Mouse (Mus musculus) liver, embryonic 14.5 days (tissue): ENCODE data around the gene Olfr518. TPM values are rescaled to one million over a fixed set of nuclear protein-coding genes. Genes with fewer than 3 reads are reported as not detected.

Experiments
- ATAC-seq: fragments of 200-750 bp; cut with Nextera tagmentation; 2 replicates; pipeline ENCODE4 v1.8.0; 2017; ENCODE audit warnings: moderate number of reproducible peaks, mild to moderate bottlenecking, moderate library complexity; ENCODE audit not compliant: insufficient read depth
- DNase-seq, 3 experiments: peaks; one replicate each; pipeline ENCODE4 v3.0.0-alpha.2; 2012 to 2013; ENCODE audit warnings: low read depth in 3 of 3, low spot score in 3 of 3
- H3K27ac ChIP-seq: fragments of 300-500 bp; sonication (generic); 2 replicates; pipeline ENCODE4 v1.5.1; 2014; ENCODE audit warnings: moderate library complexity, mild to moderate bottlenecking, control low read depth, inconsistent platforms
- H3K27me3 ChIP-seq: fragments of 300-500 bp; sonication (generic); 2 replicates; pipeline ENCODE4 v1.6.1; 2014; ENCODE audit warnings: mild to moderate bottlenecking, low read length, moderate library complexity; ENCODE audit not compliant: control insufficient read depth, insufficient read depth
- H3K36me3 ChIP-seq: fragments of 300-500 bp; sonication (generic); replicated peaks from 2 replicates; pipeline ENCODE4 v1.6.1; 2014; ENCODE audit warnings: low read depth; ENCODE audit not compliant: control insufficient read depth, insufficient read depth
- H3K4me1 ChIP-seq, 2 experiments: fragments of 200-500 bp in 1 of 2; fragments of 300-500 bp in 1 of 2; sonication (generic) in 1 of 2; replicated peaks; 2 replicates each; pipeline ENCODE4 v1.6.1; 2012 to 2014; ENCODE audit warnings: antibody characterized with exemption in 1 of 2, inconsistent platforms in 1 of 2, low read length in 1 of 2; ENCODE audit not compliant: control insufficient read depth in 2 of 2, insufficient read depth in 2 of 2
- H3K4me2 ChIP-seq: fragments of 300-500 bp; sonication (generic); 2 replicates; pipeline ENCODE4 v1.6.1; 2014; ENCODE audit warnings: low read depth, mild to moderate bottlenecking, control low read depth, moderate library complexity
- H3K4me3 ChIP-seq, 2 experiments: fragments of 200-500 bp in 1 of 2; fragments of 300-500 bp in 1 of 2; sonication (generic) in 1 of 2; 2 replicates each; pipeline ENCODE4 v1.5.1; 2012 to 2014; ENCODE audit warnings: low read depth in 2 of 2, low read length in 2 of 2, mild to moderate bottlenecking in 2 of 2, control low read depth in 1 of 2, inconsistent platforms in 1 of 2, moderate library complexity in 1 of 2; ENCODE audit not compliant: insufficient read depth in 1 of 2
- H3K9ac ChIP-seq: fragments of 300-500 bp; sonication (generic); replicated peaks from 2 replicates; pipeline ENCODE4 v1.6.1; 2014; ENCODE audit warnings: mild to moderate bottlenecking, control low read depth, moderate library complexity
- H3K9me3 ChIP-seq: fragments of 300-500 bp; sonication (generic); 2 replicates; pipeline ENCODE4 v1.6.1; 2016; ENCODE audit warnings: low read length, mixed read lengths; ENCODE audit not compliant: control insufficient read depth
- CTCF ChIP-seq: IDR thresholded peaks from 2 replicates; pipeline ENCODE4 v1.5.1; 2016; ENCODE audit warnings: antibody characterized with exemption, low read depth, control low read depth
- EP300 ChIP-seq: IDR thresholded peaks from 2 replicates; pipeline ENCODE4 v1.6.1; 2016; ENCODE audit warnings: antibody characterized with exemption, low read depth
- WGBS: fragments of 180-500 bp; shearing (Covaris S2); extraction: QIAGEN DNeasy Blood & Tissue Kit; methylation state at CpG from one replicate; pipeline ENCODE4 v1.1.7; 2014; ENCODE audit not compliant: insufficient replicate concordance; 5-methylcytosine and 5-hydroxymethylcytosine counted together
- polyA plus RNA-seq, 2 experiments: library from polyadenylated mRNA; depleted of rRNA in 1 of 2; stranded (reverse) in 1 of 2; unstranded in 1 of 2; fragments of >200 nt; fragmentation: Nextera tagmentation in 1 of 2; extraction: Ambion mirVana in 1 of 2; gene quantifications; 2 replicates each; pipeline versions ENCODE4 v1.2.1 to v1.2.3; 2012 to 2014

Gene Olfr518
- polyA plus RNA-seq, 2 experiments: not detected

DNA sequence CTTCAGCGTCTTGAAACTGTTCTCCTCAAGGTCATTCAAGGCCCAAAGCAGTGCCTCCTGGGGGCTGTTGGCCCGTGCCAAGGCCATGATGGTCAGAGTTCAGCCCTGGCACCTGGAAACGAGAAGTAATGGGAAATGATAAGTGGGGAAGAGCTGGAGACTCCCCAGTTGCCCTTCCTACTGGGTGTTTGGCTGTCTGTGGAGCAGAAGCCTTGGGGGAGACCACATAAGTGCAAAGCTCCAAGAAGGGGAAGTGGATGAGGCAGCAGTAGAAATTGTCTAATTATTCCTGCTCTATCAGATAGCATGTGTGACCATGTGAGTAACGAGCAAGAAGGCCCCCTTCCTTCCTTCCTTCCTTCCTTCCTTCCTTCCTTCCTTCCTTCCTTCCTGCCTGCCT lies 42.2 kb upstream of the Olfr518 start:
- H3K4me2 ChIP-seq: no peak overlapping the region
- no peak for DNase-seq
- H3K9ac ChIP-seq: no peak overlapping the region
- 39% methylated on average over 4 of the region's 4 CpGs for WGBS
- ATAC-seq: no peak
- no peaks in the 10 kb centered on the region for H3K27me3 ChIP-seq
- no peak overlapping the region for H3K27ac ChIP-seq
- TF ChIP-seq EP300 (no peak), CTCF (no peak)
- no peak overlapping the region for H3K4me3 ChIP-seq
- H3K9me3 ChIP-seq: no peaks in the 10 kb centered on the region
- no peaks in the 10 kb centered on the region for H3K36me3 ChIP-seq
- H3K4me1 ChIP-seq: no peaks in the 10 kb centered on the region

DNA sequence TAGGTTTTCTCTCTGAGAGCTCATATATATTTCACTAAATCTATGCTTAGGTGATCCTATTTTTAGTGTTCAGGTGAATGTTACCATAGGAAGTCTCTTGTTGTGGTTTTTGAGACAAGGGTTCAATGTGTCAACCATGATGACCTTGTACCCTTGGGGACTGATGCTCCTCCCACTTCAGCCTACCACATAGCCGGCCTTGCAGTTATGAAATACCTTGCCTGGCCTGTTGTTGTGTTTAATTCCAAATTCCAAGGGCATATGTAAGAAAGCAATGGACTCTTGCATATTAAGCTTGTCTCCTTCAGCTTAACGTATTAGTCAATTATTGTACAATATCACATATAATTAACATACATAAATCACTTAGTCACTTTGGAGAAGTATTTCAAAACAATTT lies 19.2 kb upstream of the Olfr518 start:
- ATAC-seq (no peak), DNase-seq (no peak)
- Histone ChIP-seq H3K4me3 (no peak overlapping the region), H3K27me3 (no peaks in the 10 kb centered on the region), H3K9me3 (no peaks in the 10 kb centered on the region), H3K36me3 (no peaks in the 10 kb centered on the region), H3K4me2 (no peak overlapping the region), H3K4me1 (no peaks in the 10 kb centered on the region), H3K27ac (no peak overlapping the region), H3K9ac (no peak overlapping the region)
- WGBS: 47% methylated on average over 2 of the region's 2 CpGs
- TF ChIP-seq CTCF (no peak), EP300 (no peak)

DNA sequence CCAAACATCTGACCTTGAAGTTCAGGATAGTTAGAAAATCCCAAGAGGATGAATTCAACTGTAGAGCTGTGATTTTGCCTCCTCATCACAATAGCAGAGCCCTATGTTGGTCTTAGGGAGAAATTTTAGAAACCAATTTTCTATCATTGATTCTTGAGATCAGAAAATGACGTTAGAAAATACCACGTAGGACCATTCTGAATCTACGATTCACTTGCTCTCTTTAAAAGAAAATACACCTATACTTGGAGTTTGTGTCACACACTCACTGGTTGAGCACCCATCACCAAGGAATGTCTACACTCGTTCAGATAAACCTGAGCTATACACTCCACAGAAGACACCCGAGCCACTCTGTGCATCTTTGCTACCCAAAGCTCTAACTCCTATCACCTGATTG lies 9.5 kb upstream of the Olfr518 start, which contains the start of gene Olfr519:
TSS of gene Olfr519 (minus strand) at position 101 of the 400 bp plus-strand sequence.
- H3K4me1 ChIP-seq: no peaks in the 10 kb centered on the region
- 58% methylated on average over 5 of the region's 5 CpGs for WGBS
- ATAC-seq: no peak
- no peaks in the 10 kb centered on the region for H3K9me3 ChIP-seq
- no peaks in the 10 kb centered on the region for H3K27me3 ChIP-seq
- H3K4me3 ChIP-seq: no peak within 1 kb of the TSS
- TF ChIP-seq EP300 (no peak), CTCF (no peak)
- DNase-seq: no peak
- H3K27ac ChIP-seq: no peak within 1 kb of the TSS
- no peak within 1 kb of the TSS for H3K4me2 ChIP-seq
- no peaks in the 10 kb centered on the region for H3K36me3 ChIP-seq
- H3K9ac ChIP-seq: no peak within 1 kb of the TSS

DNA sequence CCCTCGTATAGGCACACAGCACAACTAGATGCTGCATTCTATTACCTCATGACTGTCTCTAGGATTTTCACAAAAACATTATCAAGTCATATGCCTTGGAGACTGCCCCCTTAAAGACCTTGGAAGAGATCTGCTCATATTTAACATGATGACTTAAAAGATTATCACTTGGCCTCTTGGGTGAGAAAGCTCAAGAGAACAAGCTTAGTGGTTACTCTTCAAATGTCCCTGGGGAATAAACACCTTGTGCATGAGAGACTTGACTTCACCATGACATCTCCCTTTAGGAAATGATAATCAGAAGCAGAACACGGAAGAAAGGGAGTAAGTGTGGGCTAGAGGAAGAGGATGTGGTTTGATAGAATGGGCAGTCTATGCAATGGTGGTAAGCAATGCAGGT lies 12.5 kb downstream of the Olfr518 start, which contains the start of gene Olfr517:
TSS of gene Olfr517 (minus strand) at position 101 of the 400 bp plus-strand sequence.
- H3K4me3 ChIP-seq: no peak within 1 kb of the TSS
- no peak within 1 kb of the TSS for H3K27ac ChIP-seq
- TF ChIP-seq EP300 (no peak), CTCF (no peak)
- H3K36me3 ChIP-seq: no peaks in the 10 kb centered on the region
- H3K27me3 ChIP-seq: no peaks in the 10 kb centered on the region
- DNase-seq (no peak), ATAC-seq (no peak)
- WGBS: 34% methylated on average over 2 of the region's 2 CpGs
- no peak within 1 kb of the TSS for H3K9ac ChIP-seq
- H3K9me3 ChIP-seq: no peaks in the 10 kb centered on the region
- H3K4me2 ChIP-seq: no peak within 1 kb of the TSS
- H3K4me1 ChIP-seq: no peaks in the 10 kb centered on the region

DNA sequence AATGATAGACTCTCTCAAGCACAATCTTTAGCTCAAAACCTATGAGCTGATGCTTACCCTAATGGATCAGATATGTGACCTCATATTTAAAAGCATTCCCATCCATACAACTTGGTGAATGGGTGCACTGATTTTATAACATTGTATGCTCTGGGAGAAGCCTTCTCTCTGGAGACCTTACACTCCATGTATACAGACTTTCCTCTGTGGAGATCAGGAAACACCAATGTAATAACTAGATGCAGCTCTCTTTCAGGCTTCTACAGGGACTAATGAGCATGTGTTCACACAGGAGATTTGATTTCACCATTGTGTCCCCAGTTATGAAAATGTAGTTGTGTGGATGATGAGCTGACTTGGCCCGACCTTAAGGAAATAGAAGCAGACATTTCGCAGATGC lies 34.4 kb downstream of the Olfr518 start, which contains the start of gene Olfr516:
TSS of gene Olfr516 (minus strand) at position 101 of the 400 bp plus-strand sequence.
- DNase-seq (no peak), ATAC-seq (no peak)
- 76% methylated on average over 2 of the region's 2 CpGs for WGBS
- TF ChIP-seq CTCF (no peak), EP300 (no peak)
- H3K9ac ChIP-seq: no peak within 1 kb of the TSS
- no peak within 1 kb of the TSS for H3K27ac ChIP-seq
- H3K27me3 ChIP-seq: no peaks in the 10 kb centered on the region
- no peaks in the 10 kb centered on the region for H3K36me3 ChIP-seq
- H3K4me1 ChIP-seq: no peaks in the 10 kb centered on the region
- no peak within 1 kb of the TSS for H3K4me2 ChIP-seq
- no peak within 1 kb of the TSS for H3K4me3 ChIP-seq
- no peaks in the 10 kb centered on the region for H3K9me3 ChIP-seq

Other genes with a start within 250 kb of the Olfr518 start
- not detected in 2 replicates for gene Olfr509, start 233.1 kb downstream of the Olfr518 start, polyA plus RNA-seq (2012; rRNA removed)
- gene Olfr509, start 233.1 kb downstream of the Olfr518 start, polyA plus RNA-seq (2014; fragmentation: Nextera tagmentation; extraction: Ambion mirVana): not detected in 2 replicates
- gene Olfr510, start 218.6 kb downstream of the Olfr518 start, polyA plus RNA-seq (2012; rRNA removed): not detected in 2 replicates
- not detected in 2 replicates for gene Olfr510, start 218.6 kb downstream of the Olfr518 start, polyA plus RNA-seq (2014; fragmentation: Nextera tagmentation; extraction: Ambion mirVana)
- not detected in 2 replicates for gene Olfr512, start 171.7 kb downstream of the Olfr518 start, polyA plus RNA-seq (2012; rRNA removed)
- not detected in 2 replicates for gene Olfr512, start 171.7 kb downstream of the Olfr518 start, polyA plus RNA-seq (2014; fragmentation: Nextera tagmentation; extraction: Ambion mirVana)
- gene Olfr513, start 134.0 kb downstream of the Olfr518 start, polyA plus RNA-seq (2012; rRNA removed): not detected in 2 replicates
- gene Olfr513, start 134.0 kb downstream of the Olfr518 start, polyA plus RNA-seq (2014; fragmentation: Nextera tagmentation; extraction: Ambion mirVana): not detected in 2 replicates
- gene Olfr514, start 59.0 kb downstream of the Olfr518 start, polyA plus RNA-seq (2012; rRNA removed): not detected in 2 replicates
- not detected in 2 replicates for gene Olfr514, start 59.0 kb downstream of the Olfr518 start, polyA plus RNA-seq (2014; fragmentation: Nextera tagmentation; extraction: Ambion mirVana)
- not detected in 2 replicates for gene Olfr516, start 34.5 kb downstream of the Olfr518 start, polyA plus RNA-seq (2012; rRNA removed)
- not detected in 2 replicates for gene Olfr516, start 34.5 kb downstream of the Olfr518 start, polyA plus RNA-seq (2014; fragmentation: Nextera tagmentation; extraction: Ambion mirVana)
- not detected in 2 replicates for gene Olfr517, start 12.6 kb downstream of the Olfr518 start, polyA plus RNA-seq (2012; rRNA removed)
- not detected in 2 replicates for gene Olfr517, start 12.6 kb downstream of the Olfr518 start, polyA plus RNA-seq (2014; fragmentation: Nextera tagmentation; extraction: Ambion mirVana)
- not detected in 2 replicates for gene Olfr519, start 9.4 kb upstream of the Olfr518 start, polyA plus RNA-seq (2012; rRNA removed)
- gene Olfr519, start 9.4 kb upstream of the Olfr518 start, polyA plus RNA-seq (2014; fragmentation: Nextera tagmentation; extraction: Ambion mirVana): not detected in 2 replicates
- gene Nlrp10, start 45.2 kb upstream of the Olfr518 start, polyA plus RNA-seq (2012; rRNA removed): 0.01 TPM in 1 of 2 replicates, not detected in the other
- not detected in 2 replicates for gene Nlrp10, start 45.2 kb upstream of the Olfr518 start, polyA plus RNA-seq (2014; fragmentation: Nextera tagmentation; extraction: Ambion mirVana)
- 31.0 and 37.2 TPM in 2 replicates for gene Eif3f, start 49.4 kb upstream of the Olfr518 start, polyA plus RNA-seq (2012; rRNA removed)
- 39.0 and 45.6 TPM in 2 replicates for gene Eif3f, start 49.4 kb upstream of the Olfr518 start, polyA plus RNA-seq (2014; fragmentation: Nextera tagmentation; extraction: Ambion mirVana)
- 0.06 and 0.14 TPM in 2 replicates for gene Tub, start 65.3 kb upstream of the Olfr518 start, polyA plus RNA-seq (2012; rRNA removed)
- gene Tub, start 65.3 kb upstream of the Olfr518 start, polyA plus RNA-seq (2014; fragmentation: Nextera tagmentation; extraction: Ambion mirVana): not detected in 2 replicates
- gene Ric3, start 198.3 kb upstream of the Olfr518 start, polyA plus RNA-seq (2012; rRNA removed): 0.18 and 0.31 TPM in 2 replicates
- 0.39 and 0.62 TPM in 2 replicates for gene Ric3, start 198.3 kb upstream of the Olfr518 start, polyA plus RNA-seq (2014; fragmentation: Nextera tagmentation; extraction: Ambion mirVana)